Mouse (Mus musculus): ENCODE results near the gene Pik3cb. TPM values are rescaled to one million over a fixed set of nuclear protein-coding genes. Genes with fewer than 3 reads are reported as not detected.

Gene Pik3cb
- total RNA-seq, 1 experiment: 10.2 TPM

- H3K27ac ChIP-seq (ENCODE audit: insufficient read depth, low read depth, low read length, poor library complexity, severe bottlenecking): no peak overlapping the region
- H3K9ac ChIP-seq (ENCODE audit: insufficient read depth, low read depth, low read length, poor library complexity, severe bottlenecking): no peak overlapping the region
- DNase-seq (ENCODE audit: low read depth, low spot score): no peak
- TF ChIP-seq ZNF384 (IDR thresholded peaks at IDR 0.05; ENCODE audit: low read depth, low read length) (no peak), ZC3H11A (IDR thresholded peaks at IDR 0.05; ENCODE audit: borderline replicate concordance, low read depth, low read length) (no peak), MAFK (IDR thresholded peaks at IDR 0.05; ENCODE audit: insufficient read depth, low read depth, low read length) (no peak), CHD2 (IDR thresholded peaks at IDR 0.05; ENCODE audit: low read depth, low read length) (no peak), HCFC1 (IDR thresholded peaks at IDR 0.05; ENCODE audit: borderline replicate concordance, insufficient read depth, low read length) (no peak)
- H3K4me3 ChIP-seq (ENCODE audit: insufficient read depth in 1 of 2, low read depth in 1 of 2, low read length in 2 of 2, poor library complexity in 1 of 2, severe bottlenecking in 1 of 2): no peak overlapping the region
- peaks cover 24% of the 10 kb centered on the region for H3K36me3 ChIP-seq (ENCODE audit: control insufficient read depth, insufficient read depth, low read length, poor library complexity, severe bottlenecking)
- H3K9me3 ChIP-seq (ENCODE audit: control insufficient read depth, insufficient read depth, low read depth, low read length): no peaks in the 10 kb centered on the region
- H3K4me1 ChIP-seq (ENCODE audit: control insufficient read depth in 2 of 2, insufficient read depth in 2 of 2, low read length in 2 of 2, poor library complexity in 1 of 2): no peaks in the 10 kb centered on the region
- in situ Hi-C loops (cut with MboI; ENCODE audit: low sequenced_read_pairs in 2 of 2, unreplicated experiment in 2 of 2): loop anchor here in 1 of 2 experiments (25.0 kb wide), 1 partner anchor 180 kb away; the partner anchor contains the start of genes Cep70 and Faiml
Observed at GRCm38 (mm10) chr9:99057751-99058150, 82.7 kb downstream of the Pik3cb start.

DNA sequence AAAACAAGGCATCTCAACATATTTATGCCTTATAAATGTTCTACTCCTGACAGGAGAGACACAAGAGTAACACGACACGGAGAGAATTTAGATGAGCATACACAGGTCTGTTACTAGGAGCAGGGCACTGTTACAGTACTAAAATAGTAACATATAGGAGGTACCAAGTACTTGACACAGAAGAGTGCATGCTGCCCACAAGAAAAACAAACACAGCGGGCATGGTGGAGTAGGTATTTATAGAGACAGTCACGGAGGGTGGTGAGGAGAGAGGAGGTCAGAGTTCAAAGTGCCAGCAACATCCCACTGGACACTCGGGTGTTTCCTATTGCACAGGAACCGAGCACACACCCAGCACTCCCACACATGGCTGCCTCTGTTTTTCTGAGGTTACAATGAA, 90.7 kb downstream of the Pik3cb start:
- H3K4me1 ChIP-seq (ENCODE audit: control insufficient read depth in 2 of 2, insufficient read depth in 2 of 2, low read length in 2 of 2, poor library complexity in 1 of 2): no peaks in the 10 kb centered on the region
- DNase-seq (ENCODE audit: low read depth, low spot score): no peak
- TF ChIP-seq MAFK (IDR thresholded peaks at IDR 0.05; ENCODE audit: insufficient read depth, low read depth, low read length) (no peak), ZNF384 (IDR thresholded peaks at IDR 0.05; ENCODE audit: low read depth, low read length) (no peak), ZC3H11A (IDR thresholded peaks at IDR 0.05; ENCODE audit: borderline replicate concordance, low read depth, low read length) (no peak), HCFC1 (IDR thresholded peaks at IDR 0.05; ENCODE audit: borderline replicate concordance, insufficient read depth, low read length) (no peak), CHD2 (IDR thresholded peaks at IDR 0.05; ENCODE audit: low read depth, low read length) (no peak)
- H3K27ac ChIP-seq (ENCODE audit: insufficient read depth, low read depth, low read length, poor library complexity, severe bottlenecking): no peak overlapping the region
- H3K36me3 ChIP-seq (ENCODE audit: control insufficient read depth, insufficient read depth, low read length, poor library complexity, severe bottlenecking): peaks cover 26% of the 10 kb centered on the region
- no peaks in the 10 kb centered on the region for H3K9me3 ChIP-seq (ENCODE audit: control insufficient read depth, insufficient read depth, low read depth, low read length)
- H3K9ac ChIP-seq (ENCODE audit: insufficient read depth, low read depth, low read length, poor library complexity, severe bottlenecking): no peak overlapping the region
- in situ Hi-C loops (cut with MboI; ENCODE audit: low sequenced_read_pairs in 2 of 2, unreplicated experiment in 2 of 2): loop anchor here in 1 of 2 experiments (25.0 kb wide), 1 partner anchor 188 kb away; the partner anchor contains the start of genes Cep70 and Faiml
- no peak overlapping the region for H3K4me3 ChIP-seq (ENCODE audit: insufficient read depth in 1 of 2, low read depth in 1 of 2, low read length in 2 of 2, poor library complexity in 1 of 2, severe bottlenecking in 1 of 2)

GRCm38 (mm10) chr9:99048724-99049250, 91.6 kb downstream of the Pik3cb start:
- H3K4me3 ChIP-seq (ENCODE audit: insufficient read depth in 1 of 2, low read depth in 1 of 2, low read length in 2 of 2, poor library complexity in 1 of 2, severe bottlenecking in 1 of 2): no peak overlapping the region
- no peaks in the 10 kb centered on the region for H3K4me1 ChIP-seq (ENCODE audit: control insufficient read depth in 2 of 2, insufficient read depth in 2 of 2, low read length in 2 of 2, poor library complexity in 1 of 2)
- no peak for TF ChIP-seq ZC3H11A (IDR thresholded peaks at IDR 0.05; ENCODE audit: borderline replicate concordance, low read depth, low read length)
- TF ChIP-seq CHD2 (IDR thresholded peaks at IDR 0.05; ENCODE audit: low read depth, low read length): no peak
- no peak for TF ChIP-seq MAFK (IDR thresholded peaks at IDR 0.05; ENCODE audit: insufficient read depth, low read depth, low read length)
- no peak for TF ChIP-seq ZNF384 (IDR thresholded peaks at IDR 0.05; ENCODE audit: low read depth, low read length)
- in situ Hi-C loops (cut with MboI; ENCODE audit: low sequenced_read_pairs in 2 of 2, unreplicated experiment in 2 of 2): no loop called here
- H3K9me3 ChIP-seq (ENCODE audit: control insufficient read depth, insufficient read depth, low read depth, low read length): no peaks in the 10 kb centered on the region
- H3K27ac ChIP-seq (ENCODE audit: insufficient read depth, low read depth, low read length, poor library complexity, severe bottlenecking): no peak overlapping the region
- no peak for DNase-seq (ENCODE audit: low read depth, low spot score)
- no peak overlapping the region for H3K9ac ChIP-seq (ENCODE audit: insufficient read depth, low read depth, low read length, poor library complexity, severe bottlenecking)
- peaks cover 27% of the 10 kb centered on the region for H3K36me3 ChIP-seq (ENCODE audit: control insufficient read depth, insufficient read depth, low read length, poor library complexity, severe bottlenecking)

- Histone ChIP-seq H3K4me3 (ENCODE audit: insufficient read depth in 1 of 2, low read depth in 1 of 2, low read length in 2 of 2, poor library complexity in 1 of 2, severe bottlenecking in 1 of 2) (no peak overlapping the region), H3K9ac (ENCODE audit: insufficient read depth, low read depth, low read length, poor library complexity, severe bottlenecking) (no peak overlapping the region), H3K9me3 (ENCODE audit: control insufficient read depth, insufficient read depth, low read depth, low read length) (no peaks in the 10 kb centered on the region), H3K36me3 (ENCODE audit: control insufficient read depth, insufficient read depth, low read length, poor library complexity, severe bottlenecking) (peaks cover 29% of the 10 kb centered on the region), H3K4me1 (ENCODE audit: control insufficient read depth in 2 of 2, insufficient read depth in 2 of 2, low read length in 2 of 2, poor library complexity in 1 of 2) (no peaks in the 10 kb centered on the region), H3K27ac (ENCODE audit: insufficient read depth, low read depth, low read length, poor library complexity, severe bottlenecking) (no peak overlapping the region)
- in situ Hi-C loops (cut with MboI; ENCODE audit: low sequenced_read_pairs in 2 of 2, unreplicated experiment in 2 of 2): no loop called here
- no peak for TF ChIP-seq ZC3H11A (IDR thresholded peaks at IDR 0.05; ENCODE audit: borderline replicate concordance, low read depth, low read length)
- TF ChIP-seq ZNF384 (IDR thresholded peaks at IDR 0.05; ENCODE audit: low read depth, low read length): no peak
- TF ChIP-seq MAFK (IDR thresholded peaks at IDR 0.05; ENCODE audit: insufficient read depth, low read depth, low read length): no peak
- no peak for TF ChIP-seq HCFC1 (IDR thresholded peaks at IDR 0.05; ENCODE audit: borderline replicate concordance, insufficient read depth, low read length)
- TF ChIP-seq CHD2 (IDR thresholded peaks at IDR 0.05; ENCODE audit: low read depth, low read length): no peak
- no peak for DNase-seq (ENCODE audit: low read depth, low spot score)
Observed at GRCm38 (mm10) chr9:99044761-99045160, 95.7 kb downstream of the Pik3cb start.

Measured in ES-E14 (cell line).